Mouse (Mus musculus) neural tube, embryonic 12.5 days (tissue): ENCODE results near the gene Fyn. TPM values are rescaled to one million over a fixed set of nuclear protein-coding genes. Genes with fewer than 3 reads are reported as not detected.

Source experiments
- polyA plus RNA-seq: library from polyadenylated mRNA; unstranded; fragments of >200 nt; fragmentation: Nextera tagmentation; extraction: Ambion mirVana; gene quantifications from 2 replicates; pipeline ENCODE4 v1.2.1, GENCODE M21; 2016

The Fyn gene
- polyA plus RNA-seq, 1 experiment from 2014 or later: 79.8 TPM

Other genes with a start within 250 kb of the Fyn start
- 20.3 and 24.0 TPM in 2 replicates for gene Fam229b, start 234.9 kb upstream of the Fyn start, polyA plus RNA-seq
- gene Tube1, start 234.9 kb upstream of the Fyn start, polyA plus RNA-seq: 14.5 and 17.1 TPM in 2 replicates
- 0.42 and 0.67 TPM in 2 replicates for gene Ccn6, start 205.1 kb upstream of the Fyn start, polyA plus RNA-seq
- 5.4 and 7.2 TPM in 2 replicates for gene Traf3ip2, start 244.1 kb downstream of the Fyn start, polyA plus RNA-seq